Mouse (Mus musculus) heart, embryonic 15.5 days (tissue): ENCODE results near the gene Epha6. TPM values are rescaled to one million over a fixed set of nuclear protein-coding genes. Genes with fewer than 3 reads are reported as not detected.

Source experiments
- ATAC-seq: fragments of 200-750 bp; cut with Nextera tagmentation; replicated peaks from 2 replicates; pipeline ENCODE4 v1.8.0; 2017; ENCODE audit warnings: low read depth, moderate TSS enrichment; ENCODE audit not compliant: insufficient number of reproducible peaks, insufficient read depth, low FRiP score
- H3K27ac ChIP-seq: fragments of 300-500 bp; sonication (generic); 2 replicates; pipeline ENCODE4 v1.5.1; 2015; ENCODE audit warnings: mild to moderate bottlenecking, inconsistent platforms
- H3K27me3 ChIP-seq: fragments of 300-500 bp; sonication (generic); 2 replicates; pipeline ENCODE4 v1.6.1; 2015; ENCODE audit warnings: inconsistent platforms
- H3K36me3 ChIP-seq: fragments of 300-500 bp; sonication (generic); 2 replicates; pipeline ENCODE4 v1.6.1; 2015; ENCODE audit warnings: mild to moderate bottlenecking, inconsistent platforms
- H3K4me1 ChIP-seq: fragments of 300-500 bp; sonication (generic); replicated peaks from 2 replicates; pipeline ENCODE4 v1.6.1; 2015; ENCODE audit warnings: inconsistent platforms
- H3K4me2 ChIP-seq: fragments of 300-500 bp; sonication (generic); 2 replicates; pipeline ENCODE4 v1.6.1; 2015; ENCODE audit warnings: inconsistent platforms, mild to moderate bottlenecking, moderate library complexity
- H3K4me3 ChIP-seq: fragments of 300-500 bp; sonication (generic); 2 replicates; pipeline ENCODE4 v1.5.1; 2015; ENCODE audit warnings: mild to moderate bottlenecking, inconsistent platforms
- H3K9ac ChIP-seq: fragments of 300-500 bp; sonication (generic); 2 replicates; pipeline ENCODE4 v1.6.1; 2015; ENCODE audit warnings: mild to moderate bottlenecking, inconsistent platforms
- H3K9me3 ChIP-seq: fragments of 300-500 bp; sonication (generic); replicated peaks from 2 replicates; pipeline ENCODE4 v1.6.1; 2016; ENCODE audit warnings: inconsistent platforms
- WGBS: fragments of 180-500 bp; shearing (Covaris S2); methylation state at CpG from one replicate; pipeline ENCODE4 v1.1.7; 2015; ENCODE audit warnings: mixed read lengths; 5-methylcytosine and 5-hydroxymethylcytosine counted together
- polyA plus RNA-seq: library from polyadenylated mRNA; unstranded; fragments of >200 nt; fragmentation: Nextera tagmentation; extraction: Ambion mirVana; gene quantifications from 2 replicates; pipeline ENCODE4 v1.2.1, GENCODE M21; 2015

Epha6 gene
- polyA plus RNA-seq, 1 experiment from 2014 or later = not detected

DNA sequence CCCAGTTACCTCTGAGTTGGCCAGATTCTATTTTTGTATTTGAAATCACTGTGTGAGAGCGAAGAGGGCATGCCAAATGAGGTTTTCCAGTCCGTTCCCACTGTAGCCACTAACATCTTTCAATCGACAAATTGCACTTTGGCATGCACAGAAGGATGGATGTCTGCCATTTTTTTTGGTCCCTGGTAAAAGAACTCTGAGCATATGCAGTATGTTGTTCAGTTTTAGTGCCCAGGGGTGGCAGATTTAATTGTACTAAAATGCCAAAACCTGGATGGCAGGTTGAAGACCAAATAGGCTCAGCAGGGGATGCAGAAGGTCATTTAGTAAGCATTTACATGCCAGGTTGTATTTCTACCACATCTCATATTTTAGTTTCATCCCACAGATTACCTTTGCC is 503.1 kb downstream of the Epha6 start:
- Histone ChIP-seq H3K9ac (no peak overlapping the region), H3K4me2 (no peak overlapping the region), H3K4me1 (no peaks in the 10 kb centered on the region), H3K4me3 (no peak overlapping the region), H3K36me3 (no peaks in the 10 kb centered on the region), H3K9me3 (no peaks in the 10 kb centered on the region), H3K27me3 (no peaks in the 10 kb centered on the region), H3K27ac (no peak overlapping the region)
- WGBS = 65% methylated on average over 3 of the region's 3 CpGs
- no peak for ATAC-seq

DNA sequence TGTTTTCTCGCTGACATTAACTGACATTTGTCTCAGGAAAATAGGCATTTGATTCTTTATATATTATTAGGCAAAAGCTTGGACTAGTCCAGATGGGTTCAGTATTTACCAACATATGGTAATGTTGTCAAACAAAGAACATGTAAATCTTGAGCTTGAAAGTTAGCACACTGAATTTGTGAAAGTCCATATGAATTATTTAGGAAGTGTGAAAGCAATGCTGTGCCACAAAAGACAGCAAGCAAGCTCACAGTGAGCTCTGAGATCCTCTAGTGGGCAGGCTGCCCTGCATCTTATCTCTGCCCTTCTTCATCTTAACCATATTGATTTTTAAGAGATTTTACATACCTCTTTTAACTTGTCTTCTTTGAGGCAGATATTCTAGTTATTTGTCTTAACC is 510.0 kb downstream of the Epha6 start:
- no peak overlapping the region for H3K4me3 ChIP-seq
- 67% methylated on average over 1 of the region's 1 CpGs for whole genome bisulfite sequencing
- no peaks in the 10 kb centered on the region for H3K4me1 ChIP-seq
- no peak overlapping the region for H3K9ac ChIP-seq
- H3K27me3 ChIP-seq = no peaks in the 10 kb centered on the region
- H3K4me2 ChIP-seq = no peak overlapping the region
- no peaks in the 10 kb centered on the region for H3K9me3 ChIP-seq
- H3K36me3 ChIP-seq = no peaks in the 10 kb centered on the region
- ATAC-seq = no peak
- no peak overlapping the region for H3K27ac ChIP-seq

DNA sequence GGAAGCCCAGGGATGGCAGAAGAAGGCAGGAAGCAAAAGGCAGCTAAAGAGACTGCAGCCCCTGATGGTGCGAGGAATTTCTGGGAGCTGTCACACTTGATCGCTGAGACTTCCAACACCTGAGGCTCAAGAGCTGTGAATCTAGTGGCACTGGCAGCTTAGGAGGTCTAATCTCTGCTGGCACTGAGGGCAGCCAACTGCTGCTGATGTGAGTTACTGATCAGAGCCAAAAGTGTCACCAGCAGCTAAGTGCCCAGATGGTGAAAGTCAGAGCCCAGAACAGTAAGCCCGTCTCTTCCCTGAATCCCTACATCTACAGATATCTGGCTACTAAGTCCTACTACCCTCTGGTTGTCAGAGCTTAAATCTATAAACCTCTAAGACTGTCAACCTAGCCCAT is 518.4 kb downstream of the Epha6 start:
- no peak overlapping the region for H3K4me3 ChIP-seq
- no peaks in the 10 kb centered on the region for H3K9me3 ChIP-seq
- H3K36me3 ChIP-seq = no peaks in the 10 kb centered on the region
- no peaks in the 10 kb centered on the region for H3K27me3 ChIP-seq
- H3K27ac ChIP-seq = no peak overlapping the region
- H3K4me1 ChIP-seq = no peaks in the 10 kb centered on the region
- H3K9ac ChIP-seq = no peak overlapping the region
- H3K4me2 ChIP-seq = no peak overlapping the region
- 60% methylated on average over 3 of the region's 3 CpGs for WGBS
- no peak for ATAC-seq

DNA sequence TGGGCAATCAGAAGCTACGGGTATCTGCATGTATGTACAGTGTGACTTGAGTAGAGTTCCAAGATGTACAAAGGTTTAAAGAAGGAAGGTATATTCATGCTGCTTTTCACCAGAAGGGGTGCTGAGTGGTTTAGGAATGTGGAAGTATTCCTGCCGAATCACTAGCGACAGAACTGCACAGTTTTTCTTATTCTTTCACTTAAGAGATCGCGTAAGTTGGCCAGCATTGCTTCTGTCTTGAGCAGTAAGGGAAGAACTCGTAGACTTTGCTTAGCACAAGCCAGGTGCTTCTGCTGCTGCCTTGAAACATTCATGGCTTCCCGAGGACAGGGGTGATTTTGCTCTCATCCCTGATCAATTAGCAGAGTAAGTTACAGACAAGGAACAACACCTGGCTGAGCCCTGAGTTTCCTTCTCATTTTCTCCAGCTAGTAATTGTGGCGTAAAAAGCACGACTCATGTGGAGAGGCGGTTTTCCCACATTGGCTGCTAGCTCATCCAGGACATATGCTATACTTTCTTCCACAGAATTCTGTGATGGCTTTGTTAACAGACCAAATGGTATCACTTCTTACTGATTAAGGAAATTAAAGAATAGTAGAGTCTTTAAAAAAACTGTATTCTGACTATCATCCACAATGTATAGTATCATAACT is 534.7 kb downstream of the Epha6 start:
- WGBS = 80% methylated on average over 10 of the region's 10 CpGs
- no peaks in the 10 kb centered on the region for H3K9me3 ChIP-seq
- no peak for ATAC-seq
- H3K27me3 ChIP-seq = no peaks in the 10 kb centered on the region
- H3K4me2 ChIP-seq = no peak overlapping the region
- no peak overlapping the region for H3K9ac ChIP-seq
- no peak overlapping the region for H3K27ac ChIP-seq
- H3K4me3 ChIP-seq = no peak overlapping the region
- H3K36me3 ChIP-seq = no peaks in the 10 kb centered on the region
- H3K4me1 ChIP-seq = no peaks in the 10 kb centered on the region

DNA sequence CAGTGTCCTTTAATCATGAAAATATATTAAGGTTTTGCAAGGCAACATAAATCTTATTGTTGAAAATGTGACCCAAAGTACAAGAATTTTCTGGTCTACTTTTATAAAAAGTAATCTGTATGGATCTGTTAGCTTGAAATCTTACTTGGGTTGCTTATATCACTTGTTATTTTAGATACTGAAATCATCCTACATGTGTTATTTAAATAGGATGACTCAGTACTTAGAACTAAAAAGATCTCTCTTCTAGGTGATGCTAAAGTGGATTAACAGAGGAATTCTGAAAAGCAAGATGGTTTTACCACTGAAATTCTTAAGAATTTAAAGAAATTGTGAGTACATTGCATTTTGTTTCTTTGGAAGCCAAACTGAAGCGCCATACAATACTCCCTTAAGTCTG is 561.5 kb downstream of the Epha6 start:
- no peaks in the 10 kb centered on the region for H3K36me3 ChIP-seq
- H3K4me3 ChIP-seq = no peak overlapping the region
- ATAC-seq = no peak
- 73% methylated on average over 1 of the region's 1 CpGs for WGBS
- no peak overlapping the region for H3K27ac ChIP-seq
- H3K4me1 ChIP-seq = no peaks in the 10 kb centered on the region
- no peaks in the 10 kb centered on the region for H3K9me3 ChIP-seq
- no peak overlapping the region for H3K4me2 ChIP-seq
- no peak overlapping the region for H3K9ac ChIP-seq
- H3K27me3 ChIP-seq = no peaks in the 10 kb centered on the region

DNA sequence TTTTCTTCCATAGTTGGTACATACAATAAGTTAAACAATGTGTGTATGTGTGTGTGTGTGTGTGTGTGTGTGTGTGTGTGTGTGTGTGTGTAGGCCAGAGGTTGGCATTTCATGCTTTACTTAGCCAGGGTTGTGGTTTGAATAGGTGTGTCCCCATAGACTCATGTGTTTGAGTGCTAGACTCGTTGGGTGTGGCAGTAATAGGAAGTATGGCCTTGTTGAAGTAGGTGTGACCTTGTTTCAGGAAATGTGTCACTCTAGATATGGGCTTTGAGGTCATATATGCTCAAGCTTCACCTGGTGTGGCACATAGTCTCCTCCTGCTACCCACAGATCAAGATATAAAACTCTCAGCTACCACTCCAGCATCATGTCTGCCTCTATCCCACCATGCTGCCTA is 577.0 kb downstream of the Epha6 start:
- no peaks in the 10 kb centered on the region for H3K36me3 ChIP-seq
- no peaks in the 10 kb centered on the region for H3K4me1 ChIP-seq
- no peaks in the 10 kb centered on the region for H3K9me3 ChIP-seq
- no peak overlapping the region for H3K4me3 ChIP-seq
- H3K4me2 ChIP-seq = no peak overlapping the region
- H3K27me3 ChIP-seq = no peaks in the 10 kb centered on the region
- ATAC-seq = no peak
- H3K27ac ChIP-seq = no peak overlapping the region
- no peak overlapping the region for H3K9ac ChIP-seq
- 50% methylated on average over 1 of the region's 1 CpGs for WGBS

DNA sequence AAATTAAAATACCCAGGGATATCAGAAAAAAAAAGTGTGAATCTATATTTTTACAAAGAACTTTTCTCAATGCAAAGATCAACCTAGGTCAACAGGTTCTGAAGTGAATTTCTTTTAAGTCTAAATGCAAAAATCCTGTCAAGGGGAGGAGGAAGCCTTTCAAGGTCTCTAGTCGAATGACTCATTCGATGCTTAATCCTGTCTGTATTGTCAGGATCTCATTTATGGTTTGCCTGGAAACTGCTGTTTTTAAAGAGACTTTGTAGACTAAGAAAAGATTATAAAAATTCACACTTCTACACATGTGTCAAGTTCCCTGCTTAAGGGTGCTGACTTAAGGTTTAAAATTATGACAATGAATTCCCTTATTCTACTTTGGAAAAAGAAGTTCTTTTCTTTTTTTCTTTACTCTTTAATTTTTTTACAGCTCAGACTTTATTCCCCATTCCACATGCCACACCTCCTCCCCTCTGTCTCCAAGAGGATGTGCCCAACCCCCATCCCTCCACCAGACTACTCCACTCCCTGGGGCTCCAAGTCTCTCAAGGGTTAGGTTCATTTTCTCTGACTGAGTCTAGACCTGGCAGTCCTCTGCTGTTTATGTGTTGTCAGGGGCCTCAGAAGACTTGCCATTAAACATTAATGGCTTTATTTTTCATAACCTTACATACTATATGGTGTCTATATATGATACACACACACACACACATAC is 598.3 kb downstream of the Epha6 start:
- H3K4me2 ChIP-seq = no peak overlapping the region
- H3K9ac ChIP-seq = no peak overlapping the region
- H3K27me3 ChIP-seq = no peaks in the 10 kb centered on the region
- H3K27ac ChIP-seq = no peak overlapping the region
- H3K9me3 ChIP-seq = no peaks in the 10 kb centered on the region
- H3K4me1 ChIP-seq = no peaks in the 10 kb centered on the region
- ATAC-seq = no peak
- no peaks in the 10 kb centered on the region for H3K36me3 ChIP-seq
- WGBS = 74% methylated on average over 2 of the region's 2 CpGs
- H3K4me3 ChIP-seq = no peak overlapping the region

DNA sequence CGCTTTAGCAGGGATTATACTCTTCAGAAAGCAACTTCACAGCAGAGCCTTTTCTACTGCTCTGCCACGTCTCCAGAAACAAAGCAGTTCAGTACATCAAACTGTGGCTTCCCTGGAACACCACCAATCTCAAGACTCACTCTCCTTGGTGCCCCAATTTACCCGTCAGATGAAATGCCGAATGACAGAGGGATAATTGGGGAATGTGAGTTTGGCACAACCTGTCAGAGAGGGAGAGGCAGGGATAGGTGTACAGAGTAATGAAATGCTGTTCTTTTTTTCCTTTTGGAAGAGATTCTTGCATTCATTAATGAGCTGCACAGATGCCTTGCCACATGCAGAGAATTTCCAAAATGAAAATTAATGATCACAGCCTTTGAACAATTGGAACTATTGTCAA is 635.5 kb downstream of the Epha6 start:
- ATAC-seq = no peak
- Histone ChIP-seq H3K27ac (no peak overlapping the region), H3K27me3 (no peaks in the 10 kb centered on the region), H3K4me1 (no peaks in the 10 kb centered on the region), H3K4me2 (no peak overlapping the region), H3K9me3 (no peaks in the 10 kb centered on the region), H3K4me3 (no peak overlapping the region), H3K9ac (no peak overlapping the region), H3K36me3 (no peaks in the 10 kb centered on the region)
- 72% methylated on average over 4 of the region's 4 CpGs for WGBS

DNA sequence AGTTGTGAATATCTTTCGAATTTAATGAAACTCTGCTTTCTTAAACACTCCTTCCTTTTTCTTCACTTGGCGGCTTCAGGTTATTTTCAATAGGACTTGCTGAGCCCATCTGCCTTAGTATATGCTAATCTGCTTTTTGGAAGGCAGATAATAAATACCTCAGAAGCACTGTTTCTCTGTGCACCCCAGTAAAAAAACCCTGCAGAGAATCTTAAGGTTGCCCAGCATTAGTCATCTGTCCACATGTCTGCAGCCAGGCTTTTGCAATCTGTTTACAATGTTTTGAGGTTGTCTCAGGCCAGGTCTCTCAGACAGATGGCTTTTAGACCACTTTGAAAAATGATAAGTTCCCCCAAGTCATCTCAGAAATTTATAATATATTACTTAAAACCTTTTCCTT is 649.6 kb downstream of the Epha6 start:
- no peaks in the 10 kb centered on the region for H3K9me3 ChIP-seq
- no peak overlapping the region for H3K4me2 ChIP-seq
- no peaks in the 10 kb centered on the region for H3K36me3 ChIP-seq
- no peak overlapping the region for H3K9ac ChIP-seq
- H3K4me1 ChIP-seq = no peaks in the 10 kb centered on the region
- 73% methylated on average over 2 of the region's 2 CpGs for WGBS
- H3K27me3 ChIP-seq = no peaks in the 10 kb centered on the region
- no peak overlapping the region for H3K4me3 ChIP-seq
- no peak overlapping the region for H3K27ac ChIP-seq
- ATAC-seq = no peak

DNA sequence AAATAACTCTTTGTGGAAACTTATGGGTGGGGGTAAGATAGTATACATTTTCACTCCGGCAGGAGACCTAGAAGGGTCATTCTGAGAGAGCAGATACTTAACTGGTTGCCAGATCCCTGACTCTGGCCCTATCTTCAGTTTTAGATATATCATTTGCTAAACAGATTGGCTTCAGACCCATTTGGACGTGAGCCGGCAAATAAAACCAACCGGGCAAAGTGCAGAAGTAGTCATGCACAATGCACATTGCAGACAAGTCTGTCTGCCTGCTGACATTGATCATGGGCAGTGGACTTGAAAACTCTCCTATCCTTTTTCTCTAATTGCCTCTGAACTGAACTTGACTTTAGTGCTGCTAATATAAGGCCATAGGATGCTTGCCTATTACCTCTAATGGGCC is 681.6 kb downstream of the Epha6 start:
- 77% methylated on average over 4 of the region's 4 CpGs for WGBS
- no peak overlapping the region for H3K4me2 ChIP-seq

DNA sequence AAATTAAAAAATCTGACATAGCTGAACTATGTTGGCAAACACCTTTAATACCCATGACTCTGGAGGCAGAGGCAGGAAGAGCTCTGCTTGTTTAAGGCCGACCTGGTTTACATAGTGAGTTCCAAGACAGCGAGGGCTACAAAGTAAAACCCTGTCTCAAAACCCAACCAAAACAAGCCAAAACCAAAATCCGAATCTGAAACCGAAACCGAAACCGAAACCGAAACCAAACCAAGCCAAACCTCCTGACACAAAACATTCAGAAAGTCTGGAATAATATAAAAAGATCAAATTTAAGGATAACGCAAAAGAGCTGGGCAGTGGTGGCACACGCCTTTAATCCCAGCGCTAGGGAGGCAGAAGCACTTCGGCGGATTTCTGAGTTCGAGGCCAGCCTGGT is 725.3 kb downstream of the Epha6 start:
- Histone ChIP-seq H3K4me3 (no peak overlapping the region), H3K27ac (no peak overlapping the region), H3K4me2 (no peak overlapping the region), H3K9me3 (no peaks in the 10 kb centered on the region), H3K27me3 (no peaks in the 10 kb centered on the region), H3K4me1 (no peaks in the 10 kb centered on the region), H3K36me3 (no peaks in the 10 kb centered on the region), H3K9ac (no peak overlapping the region)
- 91% methylated on average over 13 of the region's 13 CpGs for WGBS
- no peak for ATAC-seq

More for the DNA sequence above, 681.6 kb downstream of the Epha6 start:
- Histone ChIP-seq H3K27me3 (no peaks in the 10 kb centered on the region), H3K9ac (no peak overlapping the region), H3K9me3 (no peaks in the 10 kb centered on the region), H3K4me3 (no peak overlapping the region), H3K27ac (no peak overlapping the region), H3K4me1 (no peaks in the 10 kb centered on the region), H3K36me3 (no peaks in the 10 kb centered on the region)
- ATAC-seq = no peak

DNA sequence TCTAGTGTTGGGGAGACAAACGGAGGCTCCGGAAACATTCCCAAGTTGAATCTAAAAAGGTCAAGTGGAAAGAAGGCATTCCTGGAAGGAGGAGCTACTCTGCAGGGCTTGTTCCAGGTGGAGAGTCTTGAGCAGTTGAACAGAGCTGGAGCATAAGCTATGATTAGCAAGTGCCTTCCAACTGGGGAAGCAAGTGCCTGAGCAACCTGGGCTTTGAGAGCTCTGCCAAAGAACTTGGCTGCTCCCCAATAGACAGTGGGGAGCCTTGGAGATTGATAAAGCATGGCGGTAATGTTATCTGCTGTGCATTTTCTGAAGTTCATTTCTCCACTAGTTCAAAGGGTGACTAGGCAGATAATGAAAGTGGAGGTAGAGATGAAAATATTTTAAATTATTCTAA is 733.5 kb downstream of the Epha6 start:
- H3K9me3 ChIP-seq = no peaks in the 10 kb centered on the region
- WGBS = 68% methylated on average over 3 of the region's 3 CpGs
- ATAC-seq = 0 out of 2 replicates have a peak, but pooled peaks have one; percentile 27
- no peaks in the 10 kb centered on the region for H3K36me3 ChIP-seq
- no peak overlapping the region for H3K4me3 ChIP-seq
- no peak overlapping the region for H3K9ac ChIP-seq
- H3K4me1 ChIP-seq = no peaks in the 10 kb centered on the region
- H3K27me3 ChIP-seq = no peaks in the 10 kb centered on the region
- H3K27ac ChIP-seq = no peak overlapping the region
- no peak overlapping the region for H3K4me2 ChIP-seq
